Mouse (Mus musculus) T-cell, adult 2 months (primary cell): ENCODE results near the gene Katnb1.

Experiments used
- DNase-seq: peaks from one replicate; pipeline ENCODE4 v3.0.0; 2022; ENCODE audit warnings: low spot score

Katnb1 gene

DNA sequence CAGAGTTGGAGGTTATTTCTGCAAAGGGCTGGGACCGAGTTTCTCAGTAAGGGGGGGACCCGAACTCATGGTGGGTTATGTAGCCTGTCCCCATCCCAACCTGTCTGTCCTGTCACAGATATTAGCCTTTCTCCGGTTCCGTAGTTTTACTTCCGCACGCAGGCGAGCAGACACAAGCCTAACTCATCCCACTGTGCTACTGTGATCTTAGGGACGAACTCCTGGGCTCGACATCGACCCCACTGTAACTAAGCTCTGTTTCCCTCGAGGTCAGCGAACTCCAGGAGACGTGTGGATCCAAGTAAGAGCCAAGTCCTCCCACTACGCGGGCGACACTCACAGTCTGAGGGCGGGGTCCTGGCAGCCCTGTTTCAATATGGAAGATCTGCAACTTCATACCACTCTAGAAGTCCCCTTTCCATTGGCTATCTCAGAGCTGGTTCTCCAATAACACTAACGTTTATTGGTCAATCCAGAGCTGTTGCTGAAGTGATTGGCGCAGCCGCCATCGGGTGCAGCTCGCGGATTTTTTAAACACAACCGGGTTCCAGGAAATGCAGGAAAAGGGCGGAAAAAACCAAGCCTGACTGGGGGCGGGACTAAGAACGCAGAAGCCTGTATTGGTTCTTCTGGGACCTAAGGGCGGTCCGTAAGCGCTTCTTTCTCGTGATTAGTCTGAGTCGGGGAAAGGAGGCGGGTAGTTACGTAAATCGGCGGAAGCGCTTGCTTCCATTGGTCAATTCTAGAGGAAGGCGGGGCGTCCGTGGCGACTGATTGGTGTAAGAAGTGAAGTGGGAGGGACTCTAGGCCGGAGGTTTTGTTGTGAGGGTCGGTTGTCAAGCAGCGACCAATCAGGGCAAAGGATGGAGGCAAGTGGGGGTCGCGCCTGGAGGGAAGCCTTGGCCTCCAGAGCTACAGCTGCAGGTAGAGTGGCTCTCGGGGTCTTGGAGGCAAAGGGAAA, at the start of gene Katnb1:
Gene Katnb1, plus strand, starts transcription at position 806 of the 961 bp plus-strand sequence.
- DNase-seq, result peak; percentile 99

DNA sequence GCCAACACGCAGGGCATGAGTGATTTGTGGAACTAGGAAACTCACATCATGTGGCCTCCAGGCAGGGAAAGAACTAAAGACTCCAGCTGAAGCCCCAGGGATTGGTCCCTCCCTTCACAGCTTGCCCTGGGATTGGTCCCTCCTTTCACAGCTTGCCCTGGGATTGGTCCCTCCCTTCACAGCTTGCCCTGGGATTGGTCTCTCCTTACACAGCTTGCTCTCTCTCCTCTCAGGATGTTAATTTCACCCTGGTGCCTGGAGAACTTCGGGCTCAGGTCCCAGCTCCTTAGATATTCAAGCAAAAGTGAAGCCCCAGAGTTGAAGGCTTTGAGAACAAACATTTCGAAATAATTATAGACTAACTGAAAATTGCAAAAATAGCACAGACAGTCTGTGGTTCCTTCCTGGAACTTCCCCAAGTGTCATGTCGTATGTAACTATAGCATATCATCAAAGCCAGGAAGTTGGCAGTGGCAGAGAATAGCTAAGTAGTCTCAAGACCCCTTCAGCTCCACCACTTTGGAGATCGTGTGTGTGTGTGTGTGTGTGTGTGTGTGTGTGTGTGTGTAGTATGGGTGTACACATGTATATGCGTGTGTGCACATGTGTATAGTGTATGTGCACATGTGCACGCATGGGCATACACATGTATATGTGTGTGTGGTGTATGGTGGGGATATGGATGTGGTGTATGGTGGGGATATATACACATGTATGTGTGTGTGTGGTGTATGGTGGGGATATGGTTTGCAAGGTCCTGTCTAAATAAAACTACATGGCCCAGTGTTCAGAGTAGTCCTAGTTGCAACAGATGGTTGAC, 43.7 kb upstream of the Katnb1 start:
- no peak for DNase-seq

DNA sequence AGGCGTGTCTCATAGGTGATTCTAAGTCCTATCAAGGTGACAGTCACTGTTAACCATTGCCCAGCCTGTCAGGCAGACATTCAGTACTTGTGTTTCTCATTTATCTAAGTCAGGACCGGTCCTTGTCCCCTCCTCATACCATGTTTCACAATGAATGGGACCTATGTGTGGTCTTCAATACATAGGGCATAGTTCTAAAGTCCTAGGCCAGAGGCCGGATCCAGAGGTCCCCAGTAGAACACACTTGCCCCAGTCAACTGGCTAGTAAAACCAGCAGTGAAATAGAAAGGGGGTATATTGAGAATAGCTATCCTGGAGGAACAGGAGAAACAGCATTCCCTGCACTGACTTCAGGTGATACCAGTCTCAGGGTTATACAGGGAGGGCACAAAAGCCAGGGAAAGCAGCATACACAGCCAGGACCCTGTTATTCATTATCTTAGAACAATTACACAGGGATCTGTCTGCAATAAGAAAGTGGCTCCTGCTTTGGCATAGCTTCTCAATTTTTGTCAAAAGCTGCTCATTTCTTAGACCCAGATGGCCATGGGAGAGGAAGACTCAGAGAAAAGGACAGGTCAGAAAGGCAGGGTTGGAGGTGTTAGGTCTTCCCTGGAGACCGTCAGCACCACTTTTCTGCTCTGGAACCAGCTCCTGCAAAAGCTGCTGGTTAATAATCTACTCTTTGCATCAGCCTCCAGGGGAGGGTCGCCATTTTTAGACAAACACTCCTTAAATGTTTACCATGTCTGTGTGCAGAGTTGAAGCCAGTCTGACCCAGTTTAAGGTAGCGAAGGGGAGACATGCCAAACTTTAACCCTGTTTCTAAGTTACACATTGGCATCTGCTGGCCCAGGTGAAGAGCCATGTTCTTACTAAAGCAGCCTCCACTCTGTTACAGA, 38.9 kb upstream of the Katnb1 start:
- no peak for DNase-seq

DNA sequence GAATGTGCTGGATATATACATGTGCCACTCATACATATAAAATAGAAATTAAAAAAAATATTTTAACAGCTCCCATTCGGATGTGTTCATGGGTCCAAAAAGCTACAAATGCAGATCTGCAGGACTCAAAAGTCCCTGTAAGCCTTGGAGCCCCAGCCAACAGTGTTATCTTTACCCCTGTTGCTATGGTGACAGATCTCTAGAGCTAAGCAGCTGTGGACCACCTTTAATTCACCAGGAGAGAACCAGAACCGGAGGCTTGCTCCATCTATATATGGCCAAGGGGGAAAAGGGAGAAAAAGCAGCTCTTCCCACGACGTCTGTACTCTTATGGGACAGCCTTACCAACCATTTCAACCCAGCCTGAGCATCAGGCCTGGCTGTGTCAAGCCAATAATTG, 36.2 kb upstream of the Katnb1 start:
- DNase-seq, result no peak

DNA sequence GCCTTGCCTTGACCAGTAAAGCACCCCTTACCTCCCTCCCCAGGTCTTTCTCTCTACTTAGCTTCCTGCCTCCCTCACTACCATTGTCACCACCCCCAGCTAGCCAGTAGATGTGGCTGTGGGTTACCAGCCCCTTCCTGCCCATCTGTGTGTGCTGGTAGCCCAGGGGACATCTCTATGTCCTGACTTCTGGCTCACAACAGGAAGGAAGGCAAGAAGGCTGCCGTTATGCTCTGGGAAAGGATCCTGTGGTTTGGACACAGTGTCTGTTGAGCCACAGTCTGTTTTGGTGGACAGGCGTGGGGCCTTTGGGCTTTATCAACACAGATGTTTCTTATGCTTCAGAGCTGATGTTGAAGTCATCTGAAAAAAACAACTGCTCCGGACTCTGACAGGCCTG, 34.0 kb upstream of the Katnb1 start:
- DNase-seq, result no peak

DNA sequence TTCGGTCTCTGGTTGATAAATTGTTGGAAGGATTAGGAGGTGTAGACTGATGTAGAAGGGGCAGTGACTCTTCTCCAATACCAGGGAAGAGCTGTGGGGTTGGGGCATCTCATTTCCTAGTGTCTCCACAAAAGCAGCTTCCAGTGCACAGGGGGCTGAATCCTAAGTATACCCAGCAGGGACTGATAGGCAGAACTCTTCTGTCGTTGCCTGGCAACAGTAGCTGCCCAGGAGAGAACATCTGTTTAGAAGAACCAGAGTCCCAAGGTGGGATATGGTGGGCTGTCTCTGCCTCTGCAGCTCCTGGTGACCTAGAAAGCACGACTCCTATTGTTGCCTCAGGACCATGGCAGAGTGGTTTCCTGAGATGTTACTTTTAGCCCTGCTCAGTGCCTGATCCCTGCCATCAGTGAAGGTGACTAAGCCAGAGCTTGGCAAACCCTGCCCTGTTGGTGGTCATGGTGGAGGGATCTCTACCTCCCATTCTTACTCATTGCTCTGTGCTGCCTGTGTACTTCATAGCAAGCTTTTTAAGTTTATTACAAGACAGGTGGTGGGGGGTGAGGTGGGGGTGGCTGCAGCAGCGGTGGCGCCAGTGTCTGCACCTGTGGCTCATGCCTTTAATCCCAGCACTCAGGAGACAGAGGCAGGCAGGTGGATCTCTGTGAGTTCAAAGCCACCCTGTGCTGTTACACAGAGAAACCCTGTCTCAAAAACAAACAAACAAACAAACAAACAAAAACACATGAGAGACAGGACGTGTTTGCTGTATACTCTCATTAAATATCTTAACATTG, 32.9 kb upstream of the Katnb1 start:
- no peak for DNase-seq

DNA sequence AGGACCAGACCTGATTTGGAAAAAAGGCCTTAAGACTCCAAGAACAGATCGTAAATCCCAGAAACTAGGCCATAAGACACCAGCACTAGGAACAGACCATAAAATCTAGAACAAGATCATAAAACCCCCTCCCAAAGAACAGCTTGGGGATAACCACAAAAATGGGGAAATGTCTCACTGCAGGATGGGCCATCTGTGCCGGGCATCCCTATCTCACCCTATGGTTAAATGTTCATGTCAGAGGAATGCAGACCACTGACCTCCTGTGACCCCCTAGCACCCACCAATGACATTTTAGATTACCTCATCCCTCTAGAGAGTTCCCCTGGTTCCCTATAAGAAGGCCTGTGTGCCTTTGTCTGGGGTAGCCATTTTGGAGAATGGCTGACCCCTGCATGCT, 31.4 kb upstream of the Katnb1 start:
- no peak for DNase-seq

DNA sequence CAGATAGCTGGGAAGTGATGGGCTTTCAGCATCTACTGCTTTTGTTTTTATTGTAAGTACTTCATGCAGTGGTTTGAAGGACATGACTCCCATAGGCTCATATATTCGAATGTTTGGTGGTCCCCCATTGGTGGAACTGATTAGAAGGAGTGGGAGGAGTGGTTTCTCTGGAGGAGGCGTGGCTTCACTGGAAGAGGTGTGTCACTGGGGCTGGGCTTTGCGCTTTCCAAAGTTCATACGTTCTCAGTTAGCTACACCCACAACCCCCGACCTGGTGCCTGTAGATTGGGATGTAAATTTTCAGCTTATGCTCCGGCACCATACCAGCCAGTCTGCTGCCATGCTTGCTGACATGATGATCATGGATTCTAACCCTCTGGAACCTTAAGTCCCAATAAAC, 26.5 kb upstream of the Katnb1 start:
- no peak for DNase-seq

DNA sequence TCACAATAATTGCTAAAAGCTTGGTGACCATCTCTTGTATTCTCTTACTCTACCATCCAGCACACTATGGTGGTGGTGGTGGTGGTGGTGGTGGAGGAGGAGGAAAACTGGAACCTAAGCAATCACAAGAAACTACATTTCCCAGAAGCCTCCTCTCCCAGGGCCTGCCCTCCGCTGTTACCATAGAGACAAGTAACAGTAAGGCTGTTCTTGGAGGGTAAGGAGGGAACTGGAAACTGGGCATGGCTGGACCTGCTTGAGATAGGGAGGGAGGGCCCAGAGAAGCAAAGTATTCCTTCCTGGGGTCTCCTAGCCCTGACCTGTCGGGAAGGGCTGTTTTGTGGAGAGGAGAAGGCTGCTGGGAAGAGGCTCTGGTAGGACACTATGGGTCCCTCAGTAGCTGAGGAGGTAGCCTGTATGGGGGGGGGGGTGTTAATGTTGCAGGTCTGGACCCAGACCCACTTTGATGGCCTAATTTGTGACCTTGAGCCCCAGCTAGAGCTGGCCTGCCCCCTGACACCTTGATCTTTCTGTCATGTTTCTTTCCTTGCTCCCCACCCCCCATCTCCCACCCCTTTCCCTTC, 26.0 kb upstream of the Katnb1 start, which contains the start of gene Drc7:
Gene Drc7, plus strand, starts transcription at position 177 of the 584 bp plus-strand sequence.
- DNase-seq, result no peak

DNA sequence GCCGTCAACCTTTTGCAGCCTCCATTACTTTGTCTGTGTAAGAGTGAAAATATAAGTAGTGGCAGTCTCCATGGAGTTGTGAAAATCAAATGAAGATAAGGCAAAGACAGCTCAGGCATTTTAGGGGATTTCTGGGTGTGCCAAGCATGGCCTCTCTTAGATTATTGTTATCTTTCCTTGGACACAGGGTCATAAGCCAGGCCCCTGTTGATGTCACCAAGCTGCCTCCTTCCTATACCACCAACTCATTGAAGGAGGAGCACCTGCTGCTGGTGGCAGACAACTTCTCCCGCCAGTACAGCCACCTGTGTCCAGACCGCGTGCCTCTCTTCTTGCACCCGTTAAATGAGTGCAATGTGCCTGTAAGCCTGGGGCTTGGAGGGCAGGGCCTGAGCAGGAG, 24.6 kb upstream of the Katnb1 start:
- DNase-seq, result no peak

DNA sequence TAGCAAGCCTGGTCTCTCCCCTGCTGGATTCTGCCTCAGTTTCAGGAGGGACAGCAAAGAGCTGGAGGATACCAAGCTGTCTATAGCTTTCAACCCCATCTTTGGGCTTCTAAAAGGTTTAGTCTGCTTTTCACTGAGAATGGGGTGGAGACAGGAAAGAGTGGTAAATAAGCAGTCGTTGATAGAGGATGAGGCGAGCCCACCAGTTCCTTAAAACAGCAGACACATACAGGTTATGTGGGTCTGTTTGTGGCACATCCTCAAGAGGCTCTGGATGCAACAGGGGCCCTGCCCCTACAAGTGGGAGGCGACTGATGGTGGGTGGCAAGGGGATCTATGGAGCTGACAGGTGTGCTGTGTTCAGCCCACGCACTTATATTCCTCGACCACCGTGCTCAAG, 22.3 kb upstream of the Katnb1 start:
- peak; percentile 11 for DNase-seq

DNA sequence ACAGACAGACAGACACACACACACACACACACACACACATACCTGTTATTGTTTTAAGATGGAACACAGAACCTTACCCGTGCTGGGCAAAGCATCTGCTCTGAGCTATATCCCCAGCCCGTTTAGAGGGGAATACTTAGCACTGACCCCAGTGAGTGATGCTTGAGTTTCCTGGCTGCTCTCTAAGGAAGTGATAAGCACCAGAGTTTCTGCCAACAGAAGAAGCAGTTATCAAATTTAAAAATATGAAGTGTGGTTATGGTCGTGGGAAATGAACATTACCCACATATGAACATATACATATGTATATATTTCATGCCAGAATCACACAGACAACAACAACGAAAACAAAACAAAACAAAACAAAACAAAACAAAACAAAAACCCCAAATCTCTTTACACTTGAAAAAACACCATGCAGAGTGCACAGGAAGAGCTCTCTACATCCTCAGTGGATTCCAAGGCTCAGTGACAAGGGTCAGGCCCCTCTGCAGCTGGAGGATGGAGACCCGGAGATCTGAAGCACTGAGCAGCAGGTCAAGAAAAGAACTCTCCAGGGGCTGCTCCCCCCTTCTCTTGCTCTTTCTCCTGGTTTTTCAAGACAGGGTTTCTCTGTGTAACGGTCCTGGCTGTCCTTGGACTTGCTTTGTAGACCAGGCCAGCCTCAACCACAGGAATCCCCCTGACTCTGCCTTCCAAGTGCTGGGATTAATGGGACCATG, 21.0 kb upstream of the Katnb1 start:
- DNase-seq, result no peak

DNA sequence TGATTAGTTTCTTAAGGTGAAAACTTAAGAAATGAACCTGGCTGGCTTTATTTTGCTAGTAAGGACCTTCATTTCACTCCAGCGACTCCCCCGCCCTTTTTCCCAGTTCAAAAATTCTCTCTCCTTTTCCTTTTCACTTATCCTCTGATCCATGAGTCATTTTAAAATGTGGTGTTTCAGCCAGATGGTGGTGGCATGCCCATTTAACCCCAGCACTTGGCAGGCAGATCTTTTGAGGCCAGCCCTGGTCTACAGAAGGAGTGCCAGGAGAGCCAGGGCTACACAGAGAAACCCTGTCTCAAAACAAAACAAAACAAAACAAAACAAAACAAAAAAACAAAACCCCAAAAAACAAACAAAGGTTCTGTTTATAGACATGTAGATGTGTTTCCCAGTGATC, 16.5 kb upstream of the Katnb1 start:
- DNase-seq, result no peak

DNA sequence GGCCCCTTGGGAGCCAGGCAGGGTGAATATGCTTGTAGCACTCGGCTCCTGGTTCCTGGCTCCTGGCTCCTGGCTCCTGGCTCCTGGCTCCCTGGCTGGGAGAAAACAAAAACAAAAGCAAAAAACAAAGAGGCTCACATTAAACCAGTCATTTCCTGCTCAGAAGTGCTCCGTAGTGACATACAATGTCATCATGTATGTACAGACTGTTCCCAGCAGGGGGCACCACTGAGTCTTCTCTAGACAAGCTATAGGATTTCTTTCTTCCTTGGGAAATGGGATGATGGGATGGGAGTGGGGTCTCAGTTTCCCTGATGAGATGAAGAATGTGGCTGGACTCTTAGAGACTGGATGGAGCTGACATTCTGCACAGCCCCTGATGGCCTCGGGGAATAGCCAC, 13.4 kb upstream of the Katnb1 start:
- peak; percentile 55 for DNase-seq

DNA sequence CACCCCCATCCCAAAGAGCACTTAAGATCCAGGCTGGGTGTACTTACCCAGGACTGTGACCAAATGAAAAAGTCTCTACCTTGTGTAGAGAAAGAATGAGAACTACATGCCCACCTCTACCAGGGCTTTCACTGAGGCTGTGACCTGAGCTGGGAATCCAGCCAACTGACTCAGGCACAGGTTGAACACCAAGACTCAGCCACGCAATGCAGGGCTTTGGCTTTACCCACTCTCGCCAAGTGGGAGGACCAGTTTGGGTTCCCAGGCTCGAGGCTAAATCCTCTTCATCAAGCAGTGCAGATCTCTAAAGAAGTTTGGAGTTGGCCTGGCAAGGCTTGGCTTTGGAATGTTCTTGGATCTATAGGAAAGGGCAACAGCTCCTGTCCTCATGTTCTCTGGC, 5.5 kb upstream of the Katnb1 start:
- no peak for DNase-seq

DNA sequence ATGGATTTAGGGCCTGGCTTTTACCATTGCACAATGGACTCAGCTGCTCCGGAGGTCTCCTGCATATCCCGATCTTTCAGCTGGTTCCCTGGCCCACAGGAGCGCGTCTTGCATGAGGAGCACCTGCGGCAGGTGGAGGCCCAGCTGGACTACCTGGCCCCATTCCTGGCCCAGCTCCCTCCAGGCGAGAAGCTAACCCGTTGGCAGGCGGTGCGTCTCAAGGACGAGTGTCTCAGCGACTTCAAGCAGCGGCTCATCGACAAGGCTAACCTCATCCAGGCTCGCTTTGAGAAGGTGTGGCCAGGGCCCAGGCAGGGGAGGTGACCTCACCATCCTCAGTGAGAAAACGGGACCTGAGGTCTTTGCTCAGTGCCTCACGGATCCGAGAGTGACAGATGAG, 4.8 kb upstream of the Katnb1 start:
- no peak for DNase-seq

DNA sequence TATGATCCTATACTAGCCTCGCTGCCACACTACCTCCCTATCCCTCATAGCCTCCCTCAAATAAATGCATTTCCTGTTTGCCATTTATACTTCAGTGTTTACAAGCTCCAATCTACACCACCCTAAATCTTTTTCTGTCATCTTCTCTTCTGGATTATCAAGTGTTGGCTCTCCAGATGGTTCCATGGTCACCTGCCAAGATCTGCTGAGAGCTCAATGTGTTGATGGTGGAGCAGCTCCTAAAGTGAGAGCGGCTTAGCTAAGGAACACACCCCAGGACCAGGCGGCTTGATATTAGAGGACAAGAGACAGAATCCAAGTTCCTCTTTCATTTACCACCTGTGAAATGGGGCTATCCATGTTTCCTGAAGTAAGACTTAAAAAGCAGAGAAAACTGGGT, 2.9 kb upstream of the Katnb1 start:
- DNase-seq, result no peak

DNA sequence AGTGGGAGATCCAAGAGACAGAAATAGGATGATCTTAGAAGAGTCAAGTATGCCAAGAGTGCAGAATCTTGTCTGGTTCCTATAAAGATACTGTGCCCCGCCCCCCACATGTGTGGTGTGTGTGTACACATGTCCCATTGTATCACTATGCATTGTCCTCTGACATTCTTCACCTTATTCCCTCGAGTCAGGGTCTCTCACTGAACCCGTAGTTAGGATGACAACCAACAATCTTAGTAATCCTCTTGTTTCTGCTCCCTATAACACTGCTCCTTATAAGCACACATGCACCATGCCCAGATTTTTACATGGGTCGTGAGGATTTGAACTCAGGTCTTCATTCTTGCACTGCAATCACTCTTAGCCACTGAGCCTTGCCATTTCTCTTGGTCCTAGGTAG, 1.7 kb upstream of the Katnb1 start:
- no peak for DNase-seq

DNA sequence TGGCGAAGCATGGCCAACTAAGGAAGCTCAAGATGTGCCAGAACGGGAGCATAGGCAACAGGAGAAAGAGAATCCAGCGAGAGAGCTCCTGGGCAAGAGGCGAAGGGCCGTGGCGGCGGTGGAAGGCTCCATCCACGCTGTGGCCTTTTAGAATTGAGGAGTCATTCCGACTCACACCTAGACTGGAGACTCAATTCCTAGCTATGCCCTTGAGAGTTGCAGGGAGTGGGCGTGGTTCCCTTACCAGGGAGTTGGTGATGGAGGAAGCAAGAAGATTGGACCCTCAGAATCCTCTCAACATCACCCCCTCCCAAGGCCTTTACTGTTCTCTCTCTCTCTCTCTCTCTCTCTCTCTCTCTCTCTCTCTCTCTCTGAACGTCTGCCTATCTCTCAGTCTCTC, 664 bp downstream of the Katnb1 start:
- no peak for DNase-seq

DNA sequence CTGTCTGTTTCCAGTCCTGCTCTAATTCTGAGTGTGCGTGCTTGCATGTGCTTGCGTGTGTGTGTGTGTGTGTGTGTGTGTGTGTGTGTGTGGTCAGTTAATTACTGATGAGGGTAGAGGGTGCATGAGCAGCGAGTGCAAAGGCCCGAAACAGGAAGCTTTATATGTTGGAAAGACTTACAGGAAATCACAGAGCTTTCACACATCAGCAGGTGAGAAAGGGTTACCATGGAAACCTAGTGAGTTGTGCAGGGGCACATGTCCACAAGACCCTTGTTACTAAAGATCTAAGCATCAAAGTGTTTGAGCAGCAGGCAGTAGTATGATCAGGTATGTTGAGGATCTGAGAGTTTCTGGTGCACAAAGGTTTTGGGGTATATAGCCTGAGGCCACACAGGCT, 3.3 kb downstream of the Katnb1 start:
- peak; percentile 10 for DNase-seq
